Mouse (Mus musculus): ENCODE results near the gene Pitpnc1. TPM values are rescaled to one million over a fixed set of nuclear protein-coding genes. Genes with fewer than 3 reads are reported as not detected.

Gene Pitpnc1
- total and polyA plus RNA-seq, 2 experiments = 3.5 to 9.4 TPM

- TF ChIP-seq POLR2A (IDR thresholded peaks at IDR 0.05; ENCODE audit: extremely low read depth, insufficient read depth, low read length) (no peak), CTCF (IDR thresholded peaks at IDR 0.05; ENCODE audit: low read depth, low read length) (no peak)
- peaks cover 48% of the 10 kb centered on the region for H3K79me2 ChIP-seq (ENCODE audit: control insufficient read depth, insufficient read depth, low read length)
- no peak overlapping the region for H3K9ac ChIP-seq (ENCODE audit: low read depth, low read length)
- no peak for DNase-seq (ENCODE audit: extremely low read depth, low read depth, low spot score)
- no peak overlapping the region for H3K27ac ChIP-seq (replicated peaks; ENCODE audit: insufficient read depth, low read depth, low read length)
- no peaks in the 10 kb centered on the region for H3K27me3 ChIP-seq (ENCODE audit: control insufficient read depth, insufficient read depth, low read length)
- H3K4me1 ChIP-seq (ENCODE audit: control insufficient read depth, insufficient read depth, low read length) = peaks cover 24% of the 10 kb centered on the region
- no peaks in the 10 kb centered on the region for H3K36me3 ChIP-seq (ENCODE audit: control insufficient read depth, insufficient read depth, low read length)
- 45% methylated on average over 10 of the region's 10 CpGs for WGBS
- H3K4me3 ChIP-seq (ENCODE audit: insufficient read depth, low read depth, low read length) = no peak overlapping the region
These were observed 73.0 kb downstream of the Pitpnc1 start for GRCm38 (mm10) chr11:107397326-107397998.

DNA sequence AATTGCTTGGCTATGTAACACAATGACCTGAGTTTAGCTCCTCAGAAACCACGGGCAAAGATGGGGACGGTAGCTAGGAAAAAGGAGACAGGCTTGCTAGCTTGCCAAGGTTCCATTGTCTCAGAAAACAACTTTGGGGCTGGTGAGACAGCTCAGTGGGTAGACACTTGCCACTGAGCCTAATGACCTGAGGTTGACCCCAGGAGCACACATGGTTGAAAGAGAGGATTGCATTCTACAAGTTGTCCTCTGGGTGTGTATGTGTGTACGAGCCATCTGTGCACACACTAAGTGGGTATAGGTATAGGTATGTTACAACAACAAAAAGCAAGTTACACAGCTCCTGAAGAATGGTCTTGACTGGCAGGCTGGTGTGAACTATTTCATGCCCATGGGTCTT, 76.3 kb downstream of the Pitpnc1 start:
- no peaks in the 10 kb centered on the region for H3K36me3 ChIP-seq (ENCODE audit: control insufficient read depth, insufficient read depth, low read length)
- H3K27ac ChIP-seq (replicated peaks; ENCODE audit: insufficient read depth, low read depth, low read length) = no peak overlapping the region

DNA sequence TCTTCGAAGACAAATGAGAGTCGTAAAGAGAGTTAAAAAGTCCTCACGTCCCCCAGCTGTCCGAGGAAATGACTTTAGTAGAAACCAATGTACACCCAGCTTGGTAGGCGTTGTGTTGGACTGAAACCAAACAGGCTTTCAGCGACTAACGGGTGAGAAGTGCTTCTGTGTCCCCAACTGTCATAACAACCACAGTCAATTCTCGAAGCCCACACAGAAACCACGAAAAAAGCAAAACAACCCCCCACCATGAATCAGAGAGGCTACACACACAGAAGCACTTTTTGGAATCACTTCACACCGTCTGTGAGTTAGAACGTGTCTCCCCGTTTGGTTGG, 76.7 kb downstream of the Pitpnc1 start:
- Histone ChIP-seq H3K36me3 (ENCODE audit: control insufficient read depth, insufficient read depth, low read length) (no peaks in the 10 kb centered on the region), H3K4me3 (ENCODE audit: insufficient read depth, low read depth, low read length) (no peak overlapping the region), H3K79me2 (ENCODE audit: control insufficient read depth, insufficient read depth, low read length) (peaks cover 69% of the 10 kb centered on the region), H3K27ac (replicated peaks; ENCODE audit: insufficient read depth, low read depth, low read length) (no peak overlapping the region), H3K27me3 (ENCODE audit: control insufficient read depth, insufficient read depth, low read length) (no peaks in the 10 kb centered on the region), H3K4me1 (ENCODE audit: control insufficient read depth, insufficient read depth, low read length) (peaks cover 14% of the 10 kb centered on the region), H3K9ac (ENCODE audit: low read depth, low read length) (no peak overlapping the region)
- TF ChIP-seq CTCF (IDR thresholded peaks at IDR 0.05; ENCODE audit: low read depth, low read length) (no peak), POLR2A (IDR thresholded peaks at IDR 0.05; ENCODE audit: extremely low read depth, insufficient read depth, low read length) (no peak)
- 86% methylated on average over 12 of the region's 12 CpGs for WGBS
- no peak for DNase-seq (ENCODE audit: extremely low read depth, low read depth, low spot score)

More for the DNA sequence above, 76.3 kb downstream of the Pitpnc1 start:
- H3K9ac ChIP-seq (ENCODE audit: low read depth, low read length) = no peak overlapping the region
- H3K79me2 ChIP-seq (ENCODE audit: control insufficient read depth, insufficient read depth, low read length) = peaks cover 68% of the 10 kb centered on the region
- peaks cover 15% of the 10 kb centered on the region for H3K4me1 ChIP-seq (ENCODE audit: control insufficient read depth, insufficient read depth, low read length)
- H3K4me3 ChIP-seq (ENCODE audit: insufficient read depth, low read depth, low read length) = no peak overlapping the region
- no peaks in the 10 kb centered on the region for H3K27me3 ChIP-seq (ENCODE audit: control insufficient read depth, insufficient read depth, low read length)
- 89% methylated on average over 3 of the region's 3 CpGs for WGBS
- TF ChIP-seq POLR2A (IDR thresholded peaks at IDR 0.05; ENCODE audit: extremely low read depth, insufficient read depth, low read length) (no peak), CTCF (IDR thresholded peaks at IDR 0.05; ENCODE audit: low read depth, low read length) (no peak)
- DNase-seq (ENCODE audit: extremely low read depth, low read depth, low spot score) = no peak

GRCm38 (mm10) chr11:107393154-107393827, 77.2 kb downstream of the Pitpnc1 start:
- TF ChIP-seq CTCF (IDR thresholded peaks at IDR 0.05; ENCODE audit: low read depth, low read length) = peak; percentile 34; the same call in 1 of the 2 replicates
- no peak for TF ChIP-seq POLR2A (IDR thresholded peaks at IDR 0.05; ENCODE audit: extremely low read depth, insufficient read depth, low read length)
- peak overlapping the region; percentile 22; the same call in 1 of the 2 replicates for H3K27ac ChIP-seq (replicated peaks; ENCODE audit: insufficient read depth, low read depth, low read length)
- no peak for DNase-seq (ENCODE audit: extremely low read depth, low read depth, low spot score)

GRCm38 (mm10) chr11:107390540-107390939, 80.0 kb downstream of the Pitpnc1 start:
- Histone ChIP-seq H3K9ac (ENCODE audit: low read depth, low read length) (no peak overlapping the region), H3K79me2 (ENCODE audit: control insufficient read depth, insufficient read depth, low read length) (peaks cover 54% of the 10 kb centered on the region), H3K27ac (replicated peaks; ENCODE audit: insufficient read depth, low read depth, low read length) (no peak overlapping the region), H3K4me3 (ENCODE audit: insufficient read depth, low read depth, low read length) (no peak overlapping the region), H3K36me3 (ENCODE audit: control insufficient read depth, insufficient read depth, low read length) (no peaks in the 10 kb centered on the region), H3K27me3 (ENCODE audit: control insufficient read depth, insufficient read depth, low read length) (no peaks in the 10 kb centered on the region), H3K4me1 (ENCODE audit: control insufficient read depth, insufficient read depth, low read length) (peaks cover 9% of the 10 kb centered on the region; the same call in 1 of the 2 replicates)
- 94% methylated on average over 2 of the region's 2 CpGs for WGBS
- TF ChIP-seq CTCF (IDR thresholded peaks at IDR 0.05; ENCODE audit: low read depth, low read length) (no peak), POLR2A (IDR thresholded peaks at IDR 0.05; ENCODE audit: extremely low read depth, insufficient read depth, low read length) (no peak)
- DNase-seq (ENCODE audit: extremely low read depth, low read depth, low spot score) = no peak

More at GRCm38 (mm10) chr11:107393154-107393827, 77.2 kb downstream of the Pitpnc1 start:
- Histone ChIP-seq H3K27me3 (ENCODE audit: control insufficient read depth, insufficient read depth, low read length) (no peaks in the 10 kb centered on the region), H3K4me3 (ENCODE audit: insufficient read depth, low read depth, low read length) (no peak overlapping the region), H3K79me2 (ENCODE audit: control insufficient read depth, insufficient read depth, low read length) (peaks cover 66% of the 10 kb centered on the region), H3K9ac (ENCODE audit: low read depth, low read length) (no peak overlapping the region), H3K4me1 (ENCODE audit: control insufficient read depth, insufficient read depth, low read length) (peaks cover 14% of the 10 kb centered on the region), H3K36me3 (ENCODE audit: control insufficient read depth, insufficient read depth, low read length) (no peaks in the 10 kb centered on the region)
- 83% methylated on average over 7 of the region's 7 CpGs for WGBS

DNA sequence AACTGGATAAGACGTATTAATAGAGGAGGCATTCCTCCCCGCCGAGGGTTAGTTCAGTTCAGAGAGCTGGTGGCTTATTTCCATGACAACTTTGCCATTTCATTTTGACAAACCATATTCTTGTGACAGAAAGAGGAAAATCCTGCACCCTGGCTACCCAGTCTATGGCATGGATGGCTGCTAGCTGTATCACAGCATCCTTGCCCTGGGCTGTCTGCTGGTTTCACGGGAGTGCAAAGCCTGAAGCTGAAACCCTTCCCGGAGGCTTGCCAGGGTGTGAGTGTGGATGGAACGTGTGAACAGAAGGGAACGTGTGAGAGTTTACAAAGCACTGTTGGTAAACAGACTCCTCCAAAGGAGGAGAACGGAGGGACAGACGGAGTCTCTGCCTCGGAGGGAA, 80.5 kb downstream of the Pitpnc1 start:
- Histone ChIP-seq H3K36me3 (ENCODE audit: control insufficient read depth, insufficient read depth, low read length) (no peaks in the 10 kb centered on the region), H3K4me3 (ENCODE audit: insufficient read depth, low read depth, low read length) (no peak overlapping the region), H3K4me1 (ENCODE audit: control insufficient read depth, insufficient read depth, low read length) (peaks cover 9% of the 10 kb centered on the region; the same call in 1 of the 2 replicates), H3K27ac (replicated peaks; ENCODE audit: insufficient read depth, low read depth, low read length) (no peak overlapping the region), H3K27me3 (ENCODE audit: control insufficient read depth, insufficient read depth, low read length) (no peaks in the 10 kb centered on the region), H3K9ac (ENCODE audit: low read depth, low read length) (no peak overlapping the region), H3K79me2 (ENCODE audit: control insufficient read depth, insufficient read depth, low read length) (peaks cover 52% of the 10 kb centered on the region)
- 88% methylated on average over 10 of the region's 10 CpGs for WGBS
- no peak for DNase-seq (ENCODE audit: extremely low read depth, low read depth, low spot score)
- TF ChIP-seq CTCF (IDR thresholded peaks at IDR 0.05; ENCODE audit: low read depth, low read length) (no peak), POLR2A (IDR thresholded peaks at IDR 0.05; ENCODE audit: extremely low read depth, insufficient read depth, low read length) (no peak)
